Mouse (Mus musculus) MEL (cell line): Measurements from ENCODE around the gene Pla2g4c.

Experiments used
- CHD1 ChIP-seq: IDR thresholded peaks from 2 replicates; pipeline ENCODE4 v1.6.1; 2012; ENCODE audit warnings: low read depth, mild to moderate bottlenecking, inconsistent platforms, low read length, improper control_type of control experiment
- CTCF ChIP-seq, 3 experiments: IDR thresholded peaks in 2 of 3; conservative IDR thresholded peaks in 1 of 3; 2 replicates each; pipeline ENCODE4 v1.5.1; 2011 to 2012; ENCODE audit warnings: low read length in 3 of 3, low read depth in 2 of 3, mild to moderate bottlenecking in 2 of 3, improper control_type of control experiment in 1 of 3, inconsistent platforms in 1 of 3, mixed read lengths in 1 of 3, moderate library complexity in 1 of 3; ENCODE audit not compliant: control insufficient read depth in 1 of 3, insufficient read depth in 1 of 3, poor library complexity in 1 of 3, severe bottlenecking in 1 of 3
- EP300 ChIP-seq, 2 experiments: IDR thresholded peaks; 2 replicates each; pipeline ENCODE4 v1.6.1; 2011; ENCODE audit warnings: improper control_type of control experiment in 2 of 2, low read length in 2 of 2, low read depth in 1 of 2, mild to moderate bottlenecking in 1 of 2
- POLR2A ChIP-seq, 2 experiments: IDR thresholded peaks; 2 replicates each; pipeline ENCODE4 v1.6.1; 2011 to 2012; ENCODE audit warnings: low read length in 2 of 2, mild to moderate bottlenecking in 2 of 2, control low read depth in 1 of 2, improper control_type of control experiment in 1 of 2, low read depth in 1 of 2, moderate library complexity in 1 of 2; ENCODE audit not compliant: control insufficient read depth in 1 of 2, insufficient read depth in 1 of 2, poor library complexity in 1 of 2
- USF1 ChIP-seq: IDR thresholded peaks from 2 replicates; pipeline ENCODE4 v1.6.1; 2014; ENCODE audit warnings: low read depth, mild to moderate bottlenecking, inconsistent platforms, low read length, improper control_type of control experiment, moderate library complexity
- ZC3H11A ChIP-seq: IDR thresholded peaks from 2 replicates; pipeline ENCODE4 v1.6.1; 2012; ENCODE audit warnings: low read depth, mild to moderate bottlenecking, inconsistent platforms, low read length, improper control_type of control experiment

GRCm38 (mm10) chr7:13303372-13303771 lies 21.1 kb upstream of the Pla2g4c start:
- TF ChIP-seq ZC3H11A = no peak
- peak in 1 of 2 experiments; percentile 49; a peak in 2 of 4 replicates for TF ChIP-seq EP300 (IDR thresholded peaks at IDR 0.05; ENCODE audit: low read depth in 1 of 2, low read length in 2 of 2)
- no peak for TF ChIP-seq CTCF (IDR thresholded peaks at IDR 0.05 in 2 of 3, conservative IDR thresholded peaks at IDR 0.05 in 1 of 3; ENCODE audit: control insufficient read depth in 1 of 3, insufficient read depth in 1 of 3, low read depth in 2 of 3, low read length in 3 of 3, poor library complexity in 1 of 3, severe bottlenecking in 1 of 3)
- TF ChIP-seq CHD1 = no peak
- TF ChIP-seq USF1 = no peak
- TF ChIP-seq POLR2A (IDR thresholded peaks at IDR 0.05; ENCODE audit: control insufficient read depth in 1 of 2, insufficient read depth in 1 of 2, low read depth in 1 of 2, low read length in 2 of 2, poor library complexity in 1 of 2) = no peak
